Mouse (Mus musculus) gastrocnemius, postnatal 25 days (tissue): ENCODE data around the gene Mdn1. TPM values are rescaled to one million over a fixed set of nuclear protein-coding genes. Genes with fewer than 3 reads are reported as not detected.

ENCODE experiments used
- DNase-seq: peaks from one replicate; pipeline ENCODE4 v3.0.0; 2022
- long read RNA-seq, 2 experiments: library from polyadenylated mRNA; stranded (forward); transcript quantifications; one replicate each; pipeline ENCODE4 v2.0.0; 2021
- total RNA-seq, 2 experiments: library from RNA; stranded (reverse); gene quantifications; 1 replicate in 1 of 2; 2 replicates in 1 of 2; pipeline ENCODE4 v1.2.3; 2021

Mdn1 gene
- total RNA-seq: 1 to 10 TPM; 6.4 to 7.8 TPM
- long read RNA-seq, experiment 1, partial matches to known transcripts: 0 of 2 reads
- long read RNA-seq, experiment 1, other reads (novel, unspliced or antisense): 2 of 2 reads
- long read RNA-seq, experiment 2, partial matches to known transcripts: 1 of 1 reads
- long read RNA-seq, experiment 2, other reads (novel, unspliced or antisense): 0 of 1 reads

- DNase-seq: peak; percentile 90
These were observed at the start of gene Mdn1 for GRCm38 (mm10) chr4:32656918-32657662. Gene Mdn1 (plus strand): TSS chr4:32657119.

- DNase-seq: peak; percentile 99
These were observed 41.7 kb upstream of the Mdn1 start, which contains the start of gene Casp8ap2 for GRCm38 (mm10) chr4:32615034-32615881. Gene Casp8ap2 (plus strand): TSS chr4:32615451.

- DNase-seq: no peak
These were observed 35.3 kb upstream of the Mdn1 start for GRCm38 (mm10) chr4:32621637-32622036.

- DNase-seq: no peak
These were observed 5.2 kb upstream of the Mdn1 start for GRCm38 (mm10) chr4:32651669-32652068.

- DNase-seq: no peak
These were observed 594 bp upstream of the Mdn1 start for GRCm38 (mm10) chr4:32656146-32656904.

- DNase-seq: no peak
These were observed 8.9 kb downstream of the Mdn1 start for GRCm38 (mm10) chr4:32665843-32666242.

- no peak for DNase-seq
These were observed 11.4 kb downstream of the Mdn1 start for GRCm38 (mm10) chr4:32668291-32668690.

GRCm38 (mm10) chr4:32669825-32670224, 12.9 kb downstream of the Mdn1 start:
- no peak for DNase-seq

GRCm38 (mm10) chr4:32674025-32674424, 17.1 kb downstream of the Mdn1 start:
- no peak for DNase-seq

GRCm38 (mm10) chr4:32677471-32677870, 20.6 kb downstream of the Mdn1 start:
- DNase-seq: no peak

GRCm38 (mm10) chr4:32680843-32681242, 23.9 kb downstream of the Mdn1 start:
- DNase-seq: no peak

GRCm38 (mm10) chr4:32682471-32682870, 25.6 kb downstream of the Mdn1 start:
- DNase-seq: no peak

GRCm38 (mm10) chr4:32683061-32683582, 26.2 kb downstream of the Mdn1 start:
- DNase-seq: no peak

GRCm38 (mm10) chr4:32717733-32718132, 60.8 kb downstream of the Mdn1 start:
- no peak for DNase-seq

GRCm38 (mm10) chr4:32745394-32745793, 88.5 kb downstream of the Mdn1 start:
- DNase-seq: no peak

- no peak for DNase-seq
These were observed 91.5 kb downstream of the Mdn1 start for GRCm38 (mm10) chr4:32748396-32748795.

- DNase-seq: no peak
These were observed 93.8 kb downstream of the Mdn1 start for GRCm38 (mm10) chr4:32750711-32751110.

- no peak for DNase-seq
These were observed 100.5 kb downstream of the Mdn1 start for GRCm38 (mm10) chr4:32757430-32757829.

- no peak for DNase-seq
These were observed 110.6 kb downstream of the Mdn1 start for GRCm38 (mm10) chr4:32767471-32767870.

GRCm38 (mm10) chr4:32768046-32768445, 111.1 kb downstream of the Mdn1 start:
- DNase-seq: no peak

GRCm38 (mm10) chr4:32770284-32770810, 113.4 kb downstream of the Mdn1 start:
- no peak for DNase-seq

GRCm38 (mm10) chr4:32779996-32780395, 123.1 kb downstream of the Mdn1 start:
- DNase-seq: no peak
